Mouse (Mus musculus): ENCODE measurements around the gene Erh. TPM values are rescaled to one million over a fixed set of nuclear protein-coding genes. Genes with fewer than 3 reads are reported as not detected.

Erh gene
- polyA plus RNA-seq (2015; fragmentation: Nextera tagmentation; extraction: Ambion mirVana): 170 and 193 TPM in 2 replicates

DNA sequence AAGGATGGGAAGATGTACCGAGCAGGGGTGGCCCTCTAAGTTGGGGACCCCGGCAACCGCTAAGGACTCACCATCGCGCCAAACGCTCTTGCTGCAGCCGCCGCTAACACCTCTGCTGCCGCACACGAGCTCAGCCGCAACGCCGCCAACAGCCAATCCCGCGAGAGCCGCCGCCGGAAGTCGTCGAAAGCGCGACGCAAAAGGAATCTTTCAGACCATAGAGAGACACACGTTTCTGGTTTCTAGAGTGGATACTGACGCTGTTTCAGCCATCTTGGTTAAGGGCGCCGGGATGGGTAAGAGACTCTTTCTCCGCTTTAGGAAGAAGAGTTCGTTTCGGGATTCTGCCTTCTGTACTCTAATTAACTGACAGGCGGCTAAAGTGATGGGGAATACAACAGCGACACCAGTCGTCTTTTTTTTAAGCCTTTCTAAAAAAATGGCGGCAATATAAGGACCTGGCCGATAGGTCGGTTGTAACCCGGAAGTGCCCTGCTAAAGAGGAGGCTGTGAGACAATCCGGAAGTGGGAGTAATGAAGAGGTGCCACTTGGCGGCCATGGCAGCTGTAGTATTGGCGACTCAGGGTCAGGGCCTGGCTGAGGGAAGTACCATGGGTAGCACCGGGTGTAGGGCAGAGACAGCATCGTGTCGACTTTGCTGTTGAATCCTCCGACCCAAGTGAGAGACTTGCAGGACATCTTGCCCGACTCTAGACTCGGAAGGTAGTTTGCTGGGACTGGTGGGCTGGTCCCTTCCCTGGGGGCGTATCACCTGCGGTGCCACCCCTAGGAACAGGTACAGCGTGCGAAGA is at the start of gene Erh, which contains the start of gene Slc39a9:
Erh (minus strand) TSS at position 649 of the 813 bp plus-strand sequence.
Slc39a9 (plus strand) TSS at position 191 of the 813 bp plus-strand sequence.
- DNase-seq: peak; percentile 91
- Histone ChIP-seq H3K36me3 (peaks cover 39% of the 10 kb centered on the region), H3K4me3 (replicated peaks) (peak within 1 kb of the TSS; percentile 99), H3K4me2 (peak within 1 kb of the TSS; percentile 96), H3K9me3 (replicated peaks) (no peaks in the 10 kb centered on the region), H3K27ac (peak within 1 kb of the TSS; percentile 86), H3K9ac (peak within 1 kb of the TSS; percentile 93), H3K27me3 (no peaks in the 10 kb centered on the region), H3K4me1 (replicated peaks) (peaks cover 54% of the 10 kb centered on the region)
- under 1% methylated on average over 50 of the region's 50 CpGs for WGBS (ENCODE audit: insufficient replicate concordance)
- peak; percentile 94 for ATAC-seq (ENCODE audit: low read depth)

DNA sequence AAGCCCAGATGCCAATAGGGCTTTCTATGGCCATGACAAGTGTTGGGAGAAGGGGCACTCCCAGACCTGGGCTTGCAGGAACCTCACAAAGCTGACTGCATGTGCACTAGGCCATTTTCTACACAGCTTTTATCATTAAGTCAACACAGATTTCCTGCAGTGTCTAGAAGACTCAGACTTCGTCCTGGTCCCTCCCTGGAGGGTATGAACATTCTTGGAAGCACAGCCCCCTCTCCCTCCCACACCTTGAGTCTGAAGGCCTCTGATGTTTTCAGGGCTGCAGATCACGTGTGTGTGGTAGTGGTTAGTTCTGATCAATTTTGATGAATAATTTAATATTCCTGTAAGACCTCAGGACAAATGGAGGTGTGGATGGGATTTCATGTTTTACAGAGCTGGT is 49.6 kb upstream of the Erh start:
- WGBS (ENCODE audit: insufficient replicate concordance): 36% methylated on average over 2 of the region's 2 CpGs
- Histone ChIP-seq H3K36me3 (no peaks in the 10 kb centered on the region), H3K27me3 (peaks cover 63% of the 10 kb centered on the region), H3K4me1 (replicated peaks) (peaks cover 34% of the 10 kb centered on the region), H3K9ac (no peak overlapping the region), H3K4me2 (no peak overlapping the region), H3K4me3 (replicated peaks) (no peak overlapping the region), H3K27ac (no peak overlapping the region), H3K9me3 (replicated peaks) (no peaks in the 10 kb centered on the region)
- DNase-seq: no peak
- no peak for ATAC-seq (ENCODE audit: low read depth)

DNA sequence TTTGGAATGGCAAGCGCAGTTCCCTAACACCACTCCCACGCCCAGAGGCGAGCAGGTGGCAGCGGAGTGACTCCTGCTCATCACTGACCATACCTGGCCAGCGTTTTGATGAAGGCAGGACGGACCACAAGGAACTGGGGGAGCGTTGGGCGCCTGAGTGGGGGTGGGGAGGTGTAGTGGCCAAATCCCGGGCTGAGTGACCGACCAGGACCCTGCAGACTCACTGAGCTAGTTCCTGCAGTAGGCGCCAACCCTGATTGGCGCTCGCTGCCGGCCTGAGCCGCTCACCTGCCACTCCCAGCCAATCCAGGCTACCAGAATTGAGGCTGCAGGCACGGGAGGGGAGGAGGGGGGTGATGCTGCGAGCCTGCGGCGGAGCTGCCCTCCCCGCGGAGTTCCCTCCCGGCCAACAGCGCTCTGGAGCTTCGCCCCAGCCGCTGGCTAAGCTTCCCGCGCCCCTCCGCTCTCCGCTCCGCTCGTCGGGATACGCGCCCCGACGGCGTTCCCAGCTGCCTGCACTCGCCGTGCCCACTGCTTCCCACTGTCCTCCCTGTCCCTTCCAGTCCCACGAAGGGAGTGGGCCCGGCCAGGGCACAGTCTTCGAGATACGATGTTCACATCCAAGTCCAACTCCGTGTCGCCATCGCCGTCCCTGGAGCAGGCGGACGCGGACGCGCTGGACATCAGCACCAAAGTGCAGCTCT is 48.3 kb upstream of the Erh start, which contains the start of gene Plekhd1:
Plekhd1 (plus strand) TSS at position 323 of the 704 bp plus-strand sequence.
- 4% methylated on average over 52 of the region's 52 CpGs for WGBS (ENCODE audit: insufficient replicate concordance)
- Histone ChIP-seq H3K4me2 (peak within 1 kb of the TSS; percentile 65), H3K9me3 (replicated peaks) (no peaks in the 10 kb centered on the region), H3K9ac (peak within 1 kb of the TSS; percentile 39), H3K27ac (no peak within 1 kb of the TSS), H3K36me3 (no peaks in the 10 kb centered on the region), H3K27me3 (peaks cover 63% of the 10 kb centered on the region), H3K4me1 (replicated peaks) (peaks cover 22% of the 10 kb centered on the region), H3K4me3 (replicated peaks) (peak within 1 kb of the TSS; percentile 49)
- DNase-seq: no peak
- ATAC-seq (ENCODE audit: low read depth): peak; percentile 73

DNA sequence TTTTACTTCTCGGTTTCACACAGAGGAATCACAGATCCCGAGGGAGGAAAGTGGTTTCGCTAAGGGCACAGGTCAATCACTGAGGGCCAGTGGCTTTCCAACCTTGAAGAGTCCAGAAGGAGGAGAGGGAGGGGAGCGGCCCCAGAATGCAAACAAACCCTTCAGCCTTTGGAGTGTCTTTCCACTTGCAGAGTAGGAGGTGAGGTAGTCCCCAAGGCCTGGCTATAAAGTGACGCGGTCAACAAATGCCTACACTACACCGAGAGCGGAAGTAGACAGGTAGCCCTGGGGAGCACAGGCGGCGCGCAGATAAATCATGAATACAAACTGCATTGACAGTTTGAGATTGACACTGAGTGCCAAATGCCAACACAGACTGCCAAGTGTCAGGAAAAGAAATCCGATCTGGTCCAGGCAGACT is 47.5 kb upstream of the Erh start:
- no peak for DNase-seq
- H3K36me3 ChIP-seq: no peaks in the 10 kb centered on the region
- 19% methylated on average over 12 of the region's 12 CpGs for WGBS (ENCODE audit: insufficient replicate concordance)
- H3K9ac ChIP-seq: no peak overlapping the region
- no peak overlapping the region for H3K4me3 ChIP-seq (replicated peaks)
- H3K4me1 ChIP-seq (replicated peaks): peaks cover 18% of the 10 kb centered on the region
- H3K4me2 ChIP-seq: peak overlapping the region; percentile 65
- no peaks in the 10 kb centered on the region for H3K9me3 ChIP-seq (replicated peaks)
- H3K27ac ChIP-seq: no peak overlapping the region
- no peak for ATAC-seq (ENCODE audit: low read depth)
- peaks cover 63% of the 10 kb centered on the region for H3K27me3 ChIP-seq

DNA sequence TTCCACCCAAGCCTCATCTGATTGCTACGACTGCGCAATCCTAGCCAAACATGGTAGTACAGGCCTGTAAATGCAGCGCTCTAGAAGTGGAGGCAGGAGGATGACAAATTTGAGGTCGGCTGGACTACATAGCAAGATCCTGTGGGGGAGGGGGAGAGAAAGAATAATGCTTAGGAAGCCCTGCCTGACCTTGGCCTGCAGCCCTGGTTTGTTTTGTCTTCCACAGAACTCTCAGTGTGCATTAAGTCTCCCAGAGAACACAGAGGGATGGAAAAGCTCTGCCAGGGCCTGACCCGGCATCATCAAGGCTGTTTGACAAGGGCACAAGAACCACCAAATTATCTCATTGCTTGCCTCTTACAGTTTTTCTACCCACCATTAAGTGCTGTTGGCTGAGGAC is 45.6 kb upstream of the Erh start:
- H3K4me2 ChIP-seq: no peak overlapping the region
- ATAC-seq (ENCODE audit: low read depth) (no peak), DNase-seq (no peak)
- H3K27ac ChIP-seq: no peak overlapping the region
- no peak overlapping the region for H3K4me3 ChIP-seq (replicated peaks)
- no peaks in the 10 kb centered on the region for H3K9me3 ChIP-seq (replicated peaks)
- H3K36me3 ChIP-seq: no peaks in the 10 kb centered on the region
- peaks cover 20% of the 10 kb centered on the region for H3K4me1 ChIP-seq (replicated peaks)
- WGBS (ENCODE audit: insufficient replicate concordance): 56% methylated on average over 5 of the region's 5 CpGs
- no peak overlapping the region for H3K9ac ChIP-seq
- H3K27me3 ChIP-seq: peaks cover 53% of the 10 kb centered on the region

DNA sequence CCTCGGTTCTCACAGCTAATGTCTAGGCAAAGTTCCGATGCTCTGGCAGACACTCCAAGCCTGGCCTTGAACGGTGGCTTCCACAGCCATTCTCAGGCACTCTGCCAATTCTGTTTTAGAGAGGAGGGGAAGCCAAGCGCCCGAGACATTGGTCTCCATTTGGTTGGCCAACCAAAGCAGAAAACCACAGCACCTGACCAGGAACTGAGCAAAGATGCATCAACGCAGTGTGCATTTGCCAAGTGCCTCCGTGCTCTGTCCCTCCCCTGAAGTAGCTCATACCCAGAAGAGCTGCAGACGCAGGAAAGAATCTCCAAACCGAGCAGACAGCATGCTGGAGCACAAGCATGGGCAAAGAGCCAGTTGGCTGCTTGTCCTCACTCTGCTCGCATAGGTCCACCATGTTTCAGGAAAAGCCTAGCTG is 43.7 kb upstream of the Erh start:
- H3K27me3 ChIP-seq: peaks cover 34% of the 10 kb centered on the region
- ATAC-seq (ENCODE audit: low read depth): no peak
- H3K4me3 ChIP-seq (replicated peaks): no peak overlapping the region
- no peak overlapping the region for H3K27ac ChIP-seq
- no peak overlapping the region for H3K9ac ChIP-seq
- no peaks in the 10 kb centered on the region for H3K9me3 ChIP-seq (replicated peaks)
- 68% methylated on average over 10 of the region's 10 CpGs for WGBS (ENCODE audit: insufficient replicate concordance)
- H3K4me1 ChIP-seq (replicated peaks): peaks cover 33% of the 10 kb centered on the region
- H3K4me2 ChIP-seq: no peak overlapping the region
- no peaks in the 10 kb centered on the region for H3K36me3 ChIP-seq
- no peak for DNase-seq

DNA sequence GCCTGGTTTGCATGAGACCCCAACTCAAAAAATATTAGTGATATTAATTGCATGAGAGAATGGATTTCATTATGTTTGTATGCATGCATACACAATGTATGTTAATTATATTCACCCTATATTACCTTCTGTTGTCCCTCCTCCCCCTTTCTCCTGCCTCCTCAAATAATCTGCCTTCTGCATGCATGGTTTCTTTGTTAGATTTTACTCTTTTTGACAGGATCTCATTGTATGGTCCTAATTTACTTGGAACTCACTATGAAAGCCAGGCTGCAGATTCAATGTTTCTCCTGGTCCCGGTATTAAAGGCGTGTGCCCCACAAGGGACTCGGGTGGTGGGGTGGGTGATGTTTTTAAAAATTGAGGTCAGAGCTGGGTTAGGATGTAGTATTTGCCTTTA is 40.2 kb upstream of the Erh start:
- H3K4me2 ChIP-seq: no peak overlapping the region
- H3K9ac ChIP-seq: no peak overlapping the region
- no peak overlapping the region for H3K4me3 ChIP-seq (replicated peaks)
- WGBS (ENCODE audit: insufficient replicate concordance): 80% methylated on average over 3 of the region's 3 CpGs
- 0 out of 2 replicates have a peak, but pooled peaks cover 4% of the 10 kb centered on the region for H3K36me3 ChIP-seq
- H3K4me1 ChIP-seq (replicated peaks): peaks cover 29% of the 10 kb centered on the region
- H3K27ac ChIP-seq: peak overlapping the region; percentile 69
- DNase-seq (no peak), ATAC-seq (ENCODE audit: low read depth) (no peak)
- no peaks in the 10 kb centered on the region for H3K9me3 ChIP-seq (replicated peaks)
- H3K27me3 ChIP-seq: 0 out of 2 replicates have a peak, but pooled peaks cover 2% of the 10 kb centered on the region

DNA sequence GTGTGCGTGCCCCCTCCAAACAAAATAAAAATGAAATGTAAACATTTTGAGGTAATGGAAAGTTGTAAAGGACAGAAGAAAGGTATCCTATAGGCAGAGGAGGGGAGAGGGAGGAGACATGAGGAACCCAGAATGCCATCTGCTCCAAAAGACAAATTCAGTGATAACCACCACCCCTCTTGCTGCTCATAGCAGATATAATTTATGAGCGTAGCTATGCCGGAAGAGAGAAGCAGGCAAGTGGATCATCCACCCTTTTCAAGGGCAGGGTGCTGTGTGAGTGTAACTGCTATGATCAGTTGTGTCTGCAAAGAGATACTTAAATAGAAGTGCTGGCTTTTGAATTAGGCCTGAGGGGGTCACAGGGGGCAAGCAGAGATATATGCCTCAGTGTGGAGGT is 39.4 kb upstream of the Erh start:
- Histone ChIP-seq H3K36me3 (peaks cover 5% of the 10 kb centered on the region; the same call in 1 of the 2 replicates), H3K4me3 (replicated peaks) (no peak overlapping the region), H3K9me3 (replicated peaks) (no peaks in the 10 kb centered on the region), H3K27me3 (no peaks in the 10 kb centered on the region), H3K27ac (peak overlapping the region; percentile 69), H3K9ac (no peak overlapping the region), H3K4me1 (replicated peaks) (peaks cover 29% of the 10 kb centered on the region), H3K4me2 (peak overlapping the region; percentile 35; the same call in 1 of the 2 replicates)
- WGBS (ENCODE audit: insufficient replicate concordance): 48% methylated on average over 3 of the region's 3 CpGs
- DNase-seq: peak; percentile 31
- ATAC-seq (ENCODE audit: low read depth): peak; percentile 87

DNA sequence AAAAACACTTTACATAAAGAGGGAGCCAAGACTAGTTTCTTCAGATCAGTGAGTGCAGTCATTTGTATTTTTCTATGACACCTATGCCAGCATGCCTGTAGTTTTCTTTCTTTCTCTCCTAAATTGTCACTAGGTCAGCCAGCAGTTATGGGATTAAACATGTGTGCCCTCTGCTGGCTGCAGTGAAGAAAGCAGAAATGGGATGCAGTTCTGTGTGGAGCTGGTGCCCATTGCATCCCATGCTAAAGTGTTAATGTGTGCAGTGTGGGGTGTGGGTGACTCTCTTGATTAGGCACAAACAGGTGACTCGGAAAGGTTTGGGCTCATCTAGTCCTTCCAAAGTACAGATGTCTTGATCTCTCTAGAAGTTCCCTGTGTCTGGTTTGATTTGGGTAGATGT is 37.2 kb upstream of the Erh start:
- Histone ChIP-seq H3K36me3 (peaks cover 15% of the 10 kb centered on the region), H3K27me3 (no peaks in the 10 kb centered on the region), H3K4me3 (replicated peaks) (no peak overlapping the region), H3K9me3 (replicated peaks) (no peaks in the 10 kb centered on the region), H3K4me1 (replicated peaks) (peaks cover 29% of the 10 kb centered on the region), H3K9ac (no peak overlapping the region), H3K4me2 (no peak overlapping the region), H3K27ac (0 out of 2 replicates have a peak overlapping the region, but pooled peaks have one; percentile 10)
- no peak for DNase-seq
- WGBS (ENCODE audit: insufficient replicate concordance): 58% methylated on average over 1 of the region's 1 CpGs
- ATAC-seq (ENCODE audit: low read depth): peak; percentile 31; the same call in 1 of the 2 replicates

DNA sequence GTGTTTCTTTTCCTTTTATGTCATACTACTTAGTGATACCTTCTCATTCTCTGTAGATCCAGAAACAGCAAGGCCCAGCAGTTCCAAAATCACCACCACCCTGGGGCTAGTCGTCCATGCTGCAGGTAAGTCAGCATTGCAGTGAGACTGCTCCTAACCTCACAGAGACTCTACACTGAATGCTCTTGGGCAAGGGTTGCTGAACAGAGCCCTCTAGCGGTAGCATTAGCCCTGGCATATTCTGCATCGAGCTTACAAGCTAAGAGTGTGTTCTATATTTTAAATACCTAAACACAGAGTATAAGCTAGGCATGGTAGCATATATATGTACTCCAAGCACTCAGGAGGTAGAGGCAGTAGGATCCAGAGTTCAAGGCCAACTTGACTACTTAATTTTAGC is 29.0 kb upstream of the Erh start:
- no peak overlapping the region for H3K4me2 ChIP-seq
- DNase-seq (peak; percentile 33), ATAC-seq (ENCODE audit: low read depth) (peak; percentile 66)
- no peak overlapping the region for H3K9ac ChIP-seq
- H3K9me3 ChIP-seq (replicated peaks): no peaks in the 10 kb centered on the region
- WGBS (ENCODE audit: insufficient replicate concordance): 12% methylated on average over 3 of the region's 3 CpGs
- no peaks in the 10 kb centered on the region for H3K27me3 ChIP-seq
- no peak overlapping the region for H3K27ac ChIP-seq
- no peaks in the 10 kb centered on the region for H3K4me1 ChIP-seq (replicated peaks)
- H3K36me3 ChIP-seq: peaks cover 48% of the 10 kb centered on the region
- no peak overlapping the region for H3K4me3 ChIP-seq (replicated peaks)

DNA sequence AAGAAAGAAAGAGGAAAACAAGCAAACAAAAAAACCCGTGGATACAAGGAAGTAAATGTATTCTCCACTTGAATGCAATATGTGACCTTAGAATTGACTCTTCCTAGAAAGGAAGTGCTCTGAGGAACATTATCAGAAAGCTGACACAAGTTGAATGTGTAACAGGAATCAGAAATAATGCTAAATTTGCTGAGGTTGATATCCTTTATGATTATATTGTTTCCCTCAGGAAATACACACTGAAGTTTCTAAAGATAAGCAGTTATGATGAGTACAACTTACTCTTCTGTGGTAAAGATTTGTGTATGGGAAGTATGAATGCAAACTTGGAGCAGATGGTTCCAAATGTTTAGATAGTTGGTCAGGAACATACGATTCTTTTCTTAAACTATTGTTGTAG is 24.2 kb upstream of the Erh start:
- no peak overlapping the region for H3K4me2 ChIP-seq
- H3K4me3 ChIP-seq (replicated peaks): no peak overlapping the region
- peaks cover 31% of the 10 kb centered on the region for H3K36me3 ChIP-seq
- H3K9ac ChIP-seq: no peak overlapping the region
- DNase-seq (no peak), ATAC-seq (ENCODE audit: low read depth) (no peak)
- H3K27me3 ChIP-seq: no peaks in the 10 kb centered on the region
- WGBS (ENCODE audit: insufficient replicate concordance): 45% methylated on average over 2 of the region's 2 CpGs
- no peaks in the 10 kb centered on the region for H3K9me3 ChIP-seq (replicated peaks)
- no peak overlapping the region for H3K27ac ChIP-seq
- peaks cover 9% of the 10 kb centered on the region; the same call in 1 of the 2 replicates for H3K4me1 ChIP-seq (replicated peaks)
